8 mouse cellular contexts compared by ENCODE assay signal in genomic region chr11:48817794-48818193, GRCm38 (mm10). TPM values are rescaled to one million over a fixed set of nuclear protein-coding genes. Genes with fewer than 3 reads are reported as not detected.
A peak's percentile ranks its signal among the peaks of the same experiment; 100 is the strongest.
DNase-seq lines count a peak whose midpoint lies in the region; ATAC-seq and TF ChIP-seq lines count a peak whose summit lies in the region.

No protein-coding gene starts in this region.

- intact Hi-C loops in heart, postnatal 25 days (cut with DNase I): loop anchor here (1.0 to 2.0 kb wide), 3 partner anchors 17 to 39 kb away; partner anchors contain the start of gene Rack1
- intact Hi-C loops in left cerebral cortex, postnatal 10 days (cut with DNase I): loop anchor here (2.0 kb wide), 1 partner anchor 39 kb away; no protein-coding TSS in a partner anchor

- no peaks in the 10 kb centered on the region for H3K9me3 ChIP-seq in heart, embryonic 16.5 days (replicated peaks; ENCODE audit: control insufficient read depth, low read length)
- no peaks in the 10 kb centered on the region for H3K9me3 ChIP-seq in MEL (replicated peaks; ENCODE audit: insufficient read depth, low read length)
- no peaks in the 10 kb centered on the region for H3K9me3 ChIP-seq in hindbrain, embryonic 12.5 days (replicated peaks)
- H3K9me3 ChIP-seq in midbrain, embryonic 13.5 days: no peaks in the 10 kb centered on the region

- TF ChIP-seq RAD21 in MEL (IDR thresholded peaks at IDR 0.05; ENCODE audit: low read depth, low read length): no peak

- peak overlapping the region; percentile 89 for H3K4me2 ChIP-seq in heart, embryonic 16.5 days (ENCODE audit: low read depth, low read length)
- H3K4me2 ChIP-seq in hindbrain, embryonic 12.5 days (replicated peaks): peak overlapping the region; percentile 91
- peak overlapping the region; percentile 86 for H3K4me2 ChIP-seq in midbrain, embryonic 13.5 days (replicated peaks)

- H3K27ac ChIP-seq in heart, embryonic 16.5 days (ENCODE audit: low read length): peak overlapping the region; percentile 98
- peak overlapping the region; percentile 62 for H3K27ac ChIP-seq in MEL (ENCODE audit: control insufficient read depth, low read depth, low read length)
- H3K27ac ChIP-seq in hindbrain, embryonic 12.5 days: peak overlapping the region; percentile 96
- peak overlapping the region; percentile 95 for H3K27ac ChIP-seq in midbrain, embryonic 13.5 days

- no peak for TF ChIP-seq CTCF in MEL (IDR thresholded peaks at IDR 0.05 in 2 of 3, conservative IDR thresholded peaks at IDR 0.05 in 1 of 3; ENCODE audit: control insufficient read depth in 1 of 3, insufficient read depth in 1 of 3, low read depth in 2 of 3, low read length in 3 of 3, poor library complexity in 1 of 3, severe bottlenecking in 1 of 3)

- peak overlapping the region; percentile 85 for H3K4me3 ChIP-seq in heart, embryonic 16.5 days (ENCODE audit: low read length)
- H3K4me3 ChIP-seq in MEL (ENCODE audit: control insufficient read depth in 1 of 2, insufficient read depth in 1 of 2, low read depth in 2 of 2, low read length in 2 of 2): peak overlapping the region; percentile 86 to 97
- peak overlapping the region; percentile 83 for H3K4me3 ChIP-seq in hindbrain, embryonic 12.5 days
- peak overlapping the region; percentile 74 for H3K4me3 ChIP-seq in midbrain, embryonic 13.5 days (replicated peaks)

- peaks cover 6% of the 10 kb centered on the region; the same call in 1 of the 2 replicates for H3K36me3 ChIP-seq in heart, embryonic 16.5 days (ENCODE audit: control insufficient read depth, insufficient read depth)
- H3K36me3 ChIP-seq in MEL (ENCODE audit: control insufficient read depth in 1 of 2, insufficient read depth in 2 of 2, low read length in 2 of 2): peaks cover 0 to 45% of the 10 kb centered on the region in 2 experiments; a peak in 2 of 4 replicates
- 0 out of 2 replicates have a peak, but pooled peaks cover 6% of the 10 kb centered on the region for H3K36me3 ChIP-seq in hindbrain, embryonic 12.5 days
- peaks cover 11% of the 10 kb centered on the region; the same call in 1 of the 2 replicates for H3K36me3 ChIP-seq in midbrain, embryonic 13.5 days

- DNase-seq in heart, postnatal 25 days (ENCODE audit: low spot score): no peak
- no peak for DNase-seq in MEL (ENCODE audit: low read depth, low spot score)
- DNase-seq in left cerebral cortex, postnatal 10 days (ENCODE audit: extremely low spot score in 1 of 2, low spot score in 2 of 2): no peak
- no peak for DNase-seq in adrenal gland, postnatal 10 days
- no peak for DNase-seq in right cerebral cortex, postnatal 4 days

- peaks cover 17% of the 10 kb centered on the region for H3K4me1 ChIP-seq in heart, embryonic 16.5 days (ENCODE audit: control insufficient read depth, insufficient read depth, low read length)
- H3K4me1 ChIP-seq in MEL (ENCODE audit: control insufficient read depth in 1 of 2, insufficient read depth in 2 of 2, low read length in 2 of 2): peaks cover 14 to 47% of the 10 kb centered on the region in 2 experiments
- H3K4me1 ChIP-seq in hindbrain, embryonic 12.5 days: peaks cover 24% of the 10 kb centered on the region
- H3K4me1 ChIP-seq in midbrain, embryonic 13.5 days (replicated peaks): peaks cover 30% of the 10 kb centered on the region

- 3% methylated on average over 9 of the region's 9 CpGs for WGBS in heart, embryonic 16.5 days
- WGBS in hindbrain, embryonic 12.5 days: 10% methylated on average over 9 of the region's 9 CpGs
- WGBS in midbrain, embryonic 13.5 days: 7% methylated on average over 9 of the region's 9 CpGs

- H3K27me3 ChIP-seq in heart, embryonic 16.5 days (ENCODE audit: control insufficient read depth, insufficient read depth, low read length): no peaks in the 10 kb centered on the region
- no peaks in the 10 kb centered on the region for H3K27me3 ChIP-seq in MEL (ENCODE audit: control insufficient read depth in 1 of 2, insufficient read depth in 2 of 2, low read length in 2 of 2)
- H3K27me3 ChIP-seq in hindbrain, embryonic 12.5 days: 0 out of 2 replicates have a peak, but pooled peaks cover 6% of the 10 kb centered on the region
- H3K27me3 ChIP-seq in midbrain, embryonic 13.5 days: peaks cover 10% of the 10 kb centered on the region; the same call in 1 of the 2 replicates

- H3K9ac ChIP-seq in heart, embryonic 16.5 days (ENCODE audit: low read length): peak overlapping the region; percentile 84
- peak overlapping the region; percentile 95 for H3K9ac ChIP-seq in MEL (ENCODE audit: control insufficient read depth, low read depth, low read length, poor library complexity, severe bottlenecking)
- peak overlapping the region; percentile 85 for H3K9ac ChIP-seq in hindbrain, embryonic 12.5 days
- peak overlapping the region; percentile 83 for H3K9ac ChIP-seq in midbrain, embryonic 13.5 days (replicated peaks)

- H3K79me2 ChIP-seq in MEL (ENCODE audit: control insufficient read depth, insufficient read depth, low read length, poor library complexity): peaks cover 28% of the 10 kb centered on the region

- no peak for TF ChIP-seq POLR2A in MEL (IDR thresholded peaks at IDR 0.05; ENCODE audit: control insufficient read depth in 1 of 2, insufficient read depth in 1 of 2, low read depth in 1 of 2, low read length in 2 of 2, poor library complexity in 1 of 2)

- no peak for TF ChIP-seq EP300 in MEL (IDR thresholded peaks at IDR 0.05; ENCODE audit: low read depth in 1 of 2, low read length in 2 of 2)

- ATAC-seq in heart, embryonic 16.5 days (replicated peaks; ENCODE audit: extremely low read depth, insufficient read depth, low FRiP score): no peak
- ATAC-seq in hindbrain, embryonic 12.5 days (ENCODE audit: low FRiP score): peak; percentile 3; the same call in 1 of the 2 replicates
- peak; percentile 7 for ATAC-seq in midbrain, embryonic 13.5 days

TF ChIP-seq in MEL, 35 proteins besides CTCF, POLR2A, EP300 and RAD21 (continues in another document):
- TF ChIP-seq MYB (IDR thresholded peaks at IDR 0.05; ENCODE audit: low read depth, low read length) (peak; percentile 47; the same call in 1 of the 2 replicates), JUND (IDR thresholded peaks at IDR 0.05; ENCODE audit: low read depth, low read length) (no peak)

RNA-seq across cellular contexts. Expression of gene Trim41, which starts 0.6 kb away (rescaled TPM):
- 4.2 and 4.3 TPM in 2 replicates for polyA plus RNA-seq in heart, embryonic 16.5 days (2015; fragmentation: Nextera tagmentation; extraction: Ambion mirVana)
- 10 to 100 TPM; 17.8 to 20.4 TPM for total RNA-seq in heart, postnatal 25 days (2021)
- total RNA-seq in MEL (2012; rRNA removed): 31.6 and 37.0 TPM in 2 replicates
- polyA plus RNA-seq in MEL (2012; ENCODE audit: insufficient read depth in 1 of 2, insufficient read length in 2 of 2, low read depth in 1 of 2, low replicate concordance in 2 of 2, missing spikeins in 1 of 2): 10 to 100 TPM; 56.4 to 76.3 TPM
- 6.4 and 7.1 TPM in 2 replicates for polyA plus RNA-seq in hindbrain, embryonic 12.5 days (2016; fragmentation: Nextera tagmentation; extraction: Ambion mirVana)
- polyA plus RNA-seq in midbrain, embryonic 13.5 days (2015; fragmentation: Nextera tagmentation; extraction: Ambion mirVana): 6.9 and 7.0 TPM in 2 replicates
- 10 to 100 TPM; 44.0 to 48.2 TPM for total RNA-seq in left cerebral cortex, postnatal 10 days (2021)
- 10 to 100 TPM; 42.3 to 42.7 TPM for total RNA-seq in adrenal gland, postnatal 10 days (2021)

RNA-seq across cellular contexts. Expression of gene Trim7, which starts 8.1 kb away (rescaled TPM):
- polyA plus RNA-seq in heart, embryonic 16.5 days (2015; fragmentation: Nextera tagmentation; extraction: Ambion mirVana): 0.89 and 0.98 TPM in 2 replicates
- total RNA-seq in heart, postnatal 25 days (2021): 10 to 100 TPM; 15.7 to 23.2 TPM
- 0.72 and 0.81 TPM in 2 replicates for total RNA-seq in MEL (2012; rRNA removed)
- polyA plus RNA-seq in MEL (2012; ENCODE audit: insufficient read depth in 1 of 2, insufficient read length in 2 of 2, low read depth in 1 of 2, low replicate concordance in 2 of 2, missing spikeins in 1 of 2): 1 to 10 TPM in 1 of 2 experiments, not detected in 1; 1.3 TPM
- polyA plus RNA-seq in hindbrain, embryonic 12.5 days (2016; fragmentation: Nextera tagmentation; extraction: Ambion mirVana): 0.70 and 1.6 TPM in 2 replicates
- 0.89 and 1.0 TPM in 2 replicates for polyA plus RNA-seq in midbrain, embryonic 13.5 days (2015; fragmentation: Nextera tagmentation; extraction: Ambion mirVana)
- total RNA-seq in left cerebral cortex, postnatal 10 days (2021): 1 to 10 TPM; 3.0 to 3.1 TPM
- 10 to 100 TPM in 1 of 2 experiments, 1 to 10 TPM in 1; 5.3 to 12.0 TPM for total RNA-seq in adrenal gland, postnatal 10 days (2021)

RNA-seq across cellular contexts. Expression of gene Gm12184, which starts 8.7 kb away (rescaled TPM):
- 0.55 and 0.66 TPM in 2 replicates for polyA plus RNA-seq in heart, embryonic 16.5 days (2015; fragmentation: Nextera tagmentation; extraction: Ambion mirVana)
- total RNA-seq in heart, postnatal 25 days (2021): 1 to 10 TPM; 2.0 to 3.2 TPM
- 7.1 and 10.9 TPM in 2 replicates for total RNA-seq in MEL (2012; rRNA removed)
- polyA plus RNA-seq in MEL (2012; ENCODE audit: insufficient read depth in 1 of 2, insufficient read length in 2 of 2, low read depth in 1 of 2, low replicate concordance in 2 of 2, missing spikeins in 1 of 2): 10 to 100 TPM in 1 of 2 experiments, not detected in 1; 15.3 TPM
- 7.2 and 10.0 TPM in 2 replicates for polyA plus RNA-seq in hindbrain, embryonic 12.5 days (2016; fragmentation: Nextera tagmentation; extraction: Ambion mirVana)
- polyA plus RNA-seq in midbrain, embryonic 13.5 days (2015; fragmentation: Nextera tagmentation; extraction: Ambion mirVana): 3.4 and 3.6 TPM in 2 replicates
- 1 to 10 TPM in 1 of 2 experiments, under 1 TPM in 1; 0.75 to 1.6 TPM for total RNA-seq in left cerebral cortex, postnatal 10 days (2021)
- 1 to 10 TPM; 2.5 to 4.9 TPM for total RNA-seq in adrenal gland, postnatal 10 days (2021)

RNA-seq across cellular contexts. Expression of gene Rack1, which starts 17.7 kb away (rescaled TPM):
- polyA plus RNA-seq in heart, embryonic 16.5 days (2015; fragmentation: Nextera tagmentation; extraction: Ambion mirVana): 382 and 390 TPM in 2 replicates
- total RNA-seq in heart, postnatal 25 days (2021): 100 to 1,000 TPM; 397 to 416 TPM
- total RNA-seq in MEL (2012; rRNA removed): 5,378 and 5,815 TPM in 2 replicates
- polyA plus RNA-seq in MEL (2012; ENCODE audit: insufficient read depth in 1 of 2, insufficient read length in 2 of 2, low read depth in 1 of 2, low replicate concordance in 2 of 2, missing spikeins in 1 of 2): 1,000 to 10,000 TPM in 1 of 2 experiments, 100 to 1,000 TPM in 1; 376 to 4,421 TPM
- polyA plus RNA-seq in hindbrain, embryonic 12.5 days (2016; fragmentation: Nextera tagmentation; extraction: Ambion mirVana): 442 and 512 TPM in 2 replicates
- polyA plus RNA-seq in midbrain, embryonic 13.5 days (2015; fragmentation: Nextera tagmentation; extraction: Ambion mirVana): 472 and 473 TPM in 2 replicates
- 100 to 1,000 TPM; 345 to 360 TPM for total RNA-seq in left cerebral cortex, postnatal 10 days (2021)
- total RNA-seq in adrenal gland, postnatal 10 days (2021): 100 to 1,000 TPM; 805 to 857 TPM

RNA-seq across cellular contexts. Expression of gene Irgm1, which starts 53.7 kb away (rescaled TPM):
- polyA plus RNA-seq in heart, embryonic 16.5 days (2015; fragmentation: Nextera tagmentation; extraction: Ambion mirVana): 11.6 and 14.5 TPM in 2 replicates
- total RNA-seq in heart, postnatal 25 days (2021): 1 to 10 TPM; 8.8 to 8.9 TPM
- total RNA-seq in MEL (2012; rRNA removed): 7.5 and 10.7 TPM in 2 replicates
- 10 to 100 TPM in 1 of 2 experiments, not detected in 1; 10.0 TPM for polyA plus RNA-seq in MEL (2012; ENCODE audit: insufficient read depth in 1 of 2, insufficient read length in 2 of 2, low read depth in 1 of 2, low replicate concordance in 2 of 2, missing spikeins in 1 of 2)
- 3.0 and 3.9 TPM in 2 replicates for polyA plus RNA-seq in hindbrain, embryonic 12.5 days (2016; fragmentation: Nextera tagmentation; extraction: Ambion mirVana)
- polyA plus RNA-seq in midbrain, embryonic 13.5 days (2015; fragmentation: Nextera tagmentation; extraction: Ambion mirVana): 1.8 and 1.9 TPM in 2 replicates
- 1 to 10 TPM; 2.8 to 3.6 TPM for total RNA-seq in left cerebral cortex, postnatal 10 days (2021)
- total RNA-seq in adrenal gland, postnatal 10 days (2021): 10 to 100 TPM; 13.2 to 17.8 TPM
